Mouse (Mus musculus): ENCODE data around the gene Olfr782.
"Not testable (repeated sequence)": the region's sequence is repeated elsewhere in the genome, so short reads cannot be mapped to it uniquely, and the experiment has no call there.

Gene Olfr782

GRCm38 (mm10) chr10:129348550-129348949 is at the start of gene Olfr782:
Gene Olfr782 (plus strand): TSS chr10:129348850.
- DNase-seq, result no peak

GRCm38 (mm10) chr10:129312973-129313372 is 35.7 kb upstream of the Olfr782 start:
- DNase-seq, result not testable (repeated sequence)

GRCm38 (mm10) chr10:129313521-129313920 is 35.1 kb upstream of the Olfr782 start:
- DNase-seq, result not testable (repeated sequence)

GRCm38 (mm10) chr10:129317817-129318216 is 30.8 kb upstream of the Olfr782 start, which contains the start of gene Olfr780:
Gene Olfr780 (plus strand): TSS chr10:129318117.
- DNase-seq, result no peak

GRCm38 (mm10) chr10:129328554-129328953 is 20.1 kb upstream of the Olfr782 start, which contains the start of gene Olfr781:
Gene Olfr781 (plus strand): TSS chr10:129328854.
- DNase-seq, result no peak

GRCm38 (mm10) chr10:129352475-129352874 is 3.8 kb downstream of the Olfr782 start:
- DNase-seq, result not testable (repeated sequence)

GRCm38 (mm10) chr10:129356496-129356895 is 7.8 kb downstream of the Olfr782 start:
- DNase-seq, result not testable (repeated sequence)

- DNase-seq, result no peak
Measured at GRCm38 (mm10) chr10:129357307-129357706, 8.7 kb downstream of the Olfr782 start.

GRCm38 (mm10) chr10:129374051-129374450 is 25.4 kb downstream of the Olfr782 start:
- not testable (repeated sequence) for DNase-seq

GRCm38 (mm10) chr10:129383783-129384182 is 35.1 kb downstream of the Olfr782 start, which contains the start of gene Olfr784:
Gene Olfr784 (plus strand): TSS chr10:129384083.
- no peak for DNase-seq

GRCm38 (mm10) chr10:129400892-129401291 is 52.2 kb downstream of the Olfr782 start:
- DNase-seq, result no peak
